Comparison of ENCODE assay signal across 27 mouse cellular contexts in genomic region chr6:113025774-113026173, GRCm38 (mm10). TPM values are rescaled to one million over a fixed set of nuclear protein-coding genes. Genes with fewer than 3 reads are reported as not detected.
DNase-seq lines count a peak whose midpoint lies in the region; ATAC-seq and TF ChIP-seq lines count a peak whose summit lies in the region.
"Had no signal": no experiment of that assay in that cellular context is flagged by ENCODE, and none has a peak within 500 bp of the region (broad histone marks: within the 10 kb centered on the region; RNA-seq: fewer than 3 reads in every experiment).

No protein-coding gene starts in this region.

- no peak for TF ChIP-seq CTCF in layer of hippocampus, adult 2 months (conservative IDR thresholded peaks at IDR 0.05)
- no peak for TF ChIP-seq CTCF in midbrain, postnatal 0 days (IDR thresholded peaks at IDR 0.05)

- no peaks in the 10 kb centered on the region for H3K36me3 ChIP-seq in midbrain, embryonic 13.5 days
- H3K36me3 ChIP-seq in midbrain, postnatal 0 days (ENCODE audit: insufficient read depth, low read length) = no peaks in the 10 kb centered on the region
- H3K36me3 ChIP-seq: G1E; kidney, embryonic 15.5 days; limb, embryonic 10.5 days; limb, embryonic 15.5 days; liver, embryonic 13.5 days; neural tube, embryonic 15.5 days; stomach, embryonic 15.5 days had no signal

- no peak overlapping the region for H3K9ac ChIP-seq in midbrain, embryonic 13.5 days (replicated peaks)
- no peak overlapping the region for H3K9ac ChIP-seq in midbrain, postnatal 0 days (replicated peaks; ENCODE audit: low read length, poor library complexity, severe bottlenecking)
- H3K9ac ChIP-seq: kidney, embryonic 15.5 days; limb, embryonic 15.5 days; liver, embryonic 13.5 days; neural tube, embryonic 15.5 days; stomach, embryonic 15.5 days had no signal

- peak; percentile 26 for DNase-seq in embryo, embryonic 11 days
- no peak for DNase-seq in embryo, embryonic 10.5 days (ENCODE audit: low spot score)
- DNase-seq in heart, adult 11 months = peak; percentile 79
- DNase-seq in heart, postnatal 14 days = no peak
- DNase-seq in layer of hippocampus, adult 2 months (ENCODE audit: low spot score in 2 of 2) = no peak
- DNase-seq in layer of hippocampus, postnatal 36 days = no peak
- no peak for DNase-seq in midbrain, postnatal 0 days (ENCODE audit: low spot score)
- DNase-seq: adrenal gland, adult 8-10 months; cerebellum, adult 2 months; cerebellum, postnatal 14 days; gastrocnemius, postnatal 10 days; heart, postnatal 4 days; kidney, adult 11 months; kidney, postnatal 25 days; liver, embryonic 13.5 days; lung, adult 18-20 months; lung, postnatal 4 days had no signal

- H3K4me2 ChIP-seq in midbrain, embryonic 13.5 days (replicated peaks) = no peak overlapping the region
- H3K4me2 ChIP-seq in midbrain, postnatal 0 days (ENCODE audit: low read depth, low read length, poor library complexity, severe bottlenecking) = no peak overlapping the region
- H3K4me2 ChIP-seq: heart, embryonic 11.5 days; kidney, embryonic 15.5 days; limb, embryonic 15.5 days; liver, embryonic 13.5 days; neural tube, embryonic 15.5 days; stomach, embryonic 15.5 days had no signal

- no peak overlapping the region for H3K4me3 ChIP-seq in layer of hippocampus, adult 2 months
- H3K4me3 ChIP-seq in midbrain, embryonic 13.5 days (replicated peaks) = no peak overlapping the region
- H3K4me3 ChIP-seq in midbrain, postnatal 0 days (ENCODE audit: low read depth, low read length) = no peak overlapping the region
- H3K4me3 ChIP-seq: kidney, embryonic 15.5 days; limb, embryonic 10.5 days; limb, embryonic 15.5 days; liver, embryonic 13.5 days; megakaryocyte, embryonic 14.5 days; neural tube, embryonic 15.5 days; stomach, embryonic 15.5 days had no signal

- H3K9me3 ChIP-seq in midbrain, embryonic 13.5 days = no peaks in the 10 kb centered on the region
- no peaks in the 10 kb centered on the region for H3K9me3 ChIP-seq in midbrain, postnatal 0 days (ENCODE audit: low read length)
- H3K9me3 ChIP-seq: G1E; kidney, embryonic 15.5 days; limb, embryonic 10.5 days; limb, embryonic 15.5 days; liver, embryonic 13.5 days; megakaryocyte, embryonic 14.5 days; neural tube, embryonic 15.5 days; stomach, embryonic 15.5 days had no signal

- WGBS in midbrain, embryonic 13.5 days = 25% methylated on average over 5 of the region's 5 CpGs
- 27% methylated on average over 5 of the region's 5 CpGs for WGBS in midbrain, postnatal 0 days

- no peaks in the 10 kb centered on the region for H3K27me3 ChIP-seq in midbrain, embryonic 13.5 days
- H3K27me3 ChIP-seq in midbrain, postnatal 0 days (ENCODE audit: insufficient read depth, low read length) = no peaks in the 10 kb centered on the region
- H3K27me3 ChIP-seq: kidney, embryonic 15.5 days; limb, embryonic 15.5 days; neural tube, embryonic 15.5 days; stomach, embryonic 15.5 days had no signal

- peak overlapping the region; percentile 66 for H3K27ac ChIP-seq in layer of hippocampus, adult 2 months
- 0 out of 2 replicates have a peak overlapping the region, but pooled peaks have one; percentile 25 for H3K27ac ChIP-seq in midbrain, embryonic 13.5 days
- no peak overlapping the region for H3K27ac ChIP-seq in midbrain, postnatal 0 days (ENCODE audit: low read depth, low read length)
- H3K27ac ChIP-seq: kidney, embryonic 15.5 days; limb, embryonic 10.5 days; limb, embryonic 15.5 days; liver, embryonic 13.5 days; neural tube, embryonic 15.5 days had no signal

- H3K4me1 ChIP-seq in midbrain, embryonic 13.5 days (replicated peaks) = peaks cover 30% of the 10 kb centered on the region
- H3K4me1 ChIP-seq in midbrain, postnatal 0 days (ENCODE audit: insufficient read depth, low read length) = no peaks in the 10 kb centered on the region
- H3K4me1 ChIP-seq: limb, embryonic 15.5 days; liver, embryonic 13.5 days; neural tube, embryonic 15.5 days; stomach, embryonic 15.5 days had no signal

- ATAC-seq in midbrain, embryonic 13.5 days = no peak
- ATAC-seq in midbrain, postnatal 0 days (ENCODE audit: low FRiP score) = no peak
- ATAC-seq: inflammation-experienced regulatory T-cells, adult 6 months had no signal

- intact Hi-C loops in heart, postnatal 14 days (cut with DNase I) = no loop called here

RNA-seq across cellular contexts. Expression of gene Thumpd3, which starts 20.3 kb away (rescaled TPM):
- total RNA-seq in heart, postnatal 14 days (2021) = 10 to 100 TPM; 17.8 to 18.1 TPM
- 10 to 100 TPM; 38.2 to 40.6 TPM for total RNA-seq in layer of hippocampus, adult 2 months (2021)
- total RNA-seq in layer of hippocampus, postnatal 36 days (2021) = 10 to 100 TPM; 33.1 to 42.0 TPM
- 57.0 and 59.0 TPM in 2 replicates for polyA plus RNA-seq in midbrain, embryonic 13.5 days (2015; fragmentation: Nextera tagmentation; extraction: Ambion mirVana)
- 33.7 and 49.2 TPM in 2 replicates for total RNA-seq in midbrain, postnatal 0 days (2014; rRNA removed)
- polyA plus RNA-seq in midbrain, postnatal 0 days (2015; fragmentation: Nextera tagmentation; extraction: Ambion mirVana) = 38.3 and 40.5 TPM in 2 replicates

RNA-seq across cellular contexts. Expression of gene Setd5, which starts 51.4 kb away (rescaled TPM):
- total RNA-seq in heart, postnatal 14 days (2021) = 10 to 100 TPM; 54.2 to 55.8 TPM
- total RNA-seq in layer of hippocampus, adult 2 months (2021) = 100 to 1,000 TPM; 110 to 113 TPM
- total RNA-seq in layer of hippocampus, postnatal 36 days (2021) = 100 to 1,000 TPM; 103 to 117 TPM
- 56.6 and 58.5 TPM in 2 replicates for polyA plus RNA-seq in midbrain, embryonic 13.5 days (2015; fragmentation: Nextera tagmentation; extraction: Ambion mirVana)
- 99.1 and 103 TPM in 2 replicates for total RNA-seq in midbrain, postnatal 0 days (2014; rRNA removed)
- 42.1 and 50.6 TPM in 2 replicates for polyA plus RNA-seq in midbrain, postnatal 0 days (2015; fragmentation: Nextera tagmentation; extraction: Ambion mirVana)

Comparison
In these comparisons a context has a peak if more than half of its experiments do, and no peak if none do; other contexts are left out.
1. DNase-seq: peak in embryo, embryonic 11 days (single experiment) and heart, adult 11 months (single experiment); none in embryo, embryonic 10.5 days (single experiment), heart, postnatal 14 days (0 of 2), layer of hippocampus, adult 2 months (0 of 2), layer of hippocampus, postnatal 36 days (0 of 2) and midbrain, postnatal 0 days (single experiment).